8 mouse cellular contexts compared by ENCODE assay signal in the genomic region with DNA sequence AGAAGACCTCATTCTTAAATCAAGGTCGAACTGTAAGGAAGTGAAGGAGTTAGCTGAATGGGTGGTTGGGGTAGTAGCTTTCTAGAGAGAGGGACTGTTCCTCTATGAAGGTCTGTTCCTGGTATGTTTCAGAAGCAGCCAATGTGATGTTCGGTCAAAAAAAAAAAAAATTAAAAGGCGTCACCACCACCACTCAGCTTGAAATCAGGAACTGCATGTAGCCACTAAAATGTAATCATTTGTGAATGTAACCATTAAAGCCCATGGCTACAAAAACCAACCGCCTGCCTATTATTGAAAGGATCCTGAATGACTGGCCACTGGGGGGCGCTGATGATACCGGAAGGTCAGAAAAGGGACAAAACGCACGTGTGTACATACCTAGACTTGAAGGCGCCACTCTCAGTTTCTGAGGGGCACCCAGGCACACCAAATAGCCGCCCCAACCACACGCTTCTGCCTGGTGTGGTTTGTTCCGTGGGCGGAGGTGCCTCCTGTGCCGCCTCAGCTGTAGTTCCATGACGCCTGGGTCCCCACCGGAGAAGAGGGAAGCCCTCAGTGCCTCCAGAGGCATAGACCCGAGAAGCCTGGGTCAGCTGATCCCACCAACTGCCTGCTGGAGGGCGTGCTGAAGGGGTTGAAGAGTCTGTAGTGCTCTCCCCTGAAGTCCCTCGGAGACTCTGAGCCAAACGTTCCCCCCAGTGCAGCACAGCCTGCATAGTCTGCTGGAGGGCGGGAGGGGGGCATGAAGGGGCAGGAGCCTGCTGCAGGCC. TPM values are rescaled to one million over a fixed set of nuclear protein-coding genes. Genes with fewer than 3 reads are reported as not detected.
DNase-seq lines count a peak whose midpoint lies in the region; ATAC-seq and TF ChIP-seq lines count a peak whose summit lies in the region.

No protein-coding gene starts in this region.

- peaks cover 48% of the 10 kb centered on the region for H3K4me1 ChIP-seq in heart, embryonic 13.5 days
- H3K4me1 ChIP-seq in lung, adult 2 months (ENCODE audit: control insufficient read depth, insufficient read depth, low read length) = peaks cover 9% of the 10 kb centered on the region

- no peak for ATAC-seq in heart, embryonic 13.5 days (ENCODE audit: extremely low read depth, insufficient number of reproducible peaks, low FRiP score, low TSS enrichment)

- peaks cover 19% of the 10 kb centered on the region for H3K36me3 ChIP-seq in heart, embryonic 13.5 days

- H3K4me2 ChIP-seq in heart, embryonic 13.5 days = peak overlapping the region; percentile 61

- H3K9ac ChIP-seq in heart, embryonic 13.5 days = peak overlapping the region; percentile 61; the same call in 1 of the 2 replicates

- peak overlapping the region; percentile 32 for H3K4me3 ChIP-seq in heart, embryonic 13.5 days
- H3K4me3 ChIP-seq in lung, adult 2 months (replicated peaks; ENCODE audit: extremely low read depth, low read depth, low read length) = no peak overlapping the region

- WGBS in heart, embryonic 13.5 days = 23% methylated on average over 21 of the region's 21 CpGs
- WGBS in lung, adult 2 months = 29% methylated on average over 21 of the region's 21 CpGs

- peak; percentile 92 for DNase-seq in A20 (ENCODE audit: low read depth, low spot score)
- peak; percentile 71 for DNase-seq in adipocyte (ENCODE audit: low spot score)
- DNase-seq in embryo, embryonic 10 days (ENCODE audit: low spot score) = peak; percentile 83
- peak; percentile 86 to 96 for DNase-seq in kidney, postnatal 36 days
- peak; percentile 80 for DNase-seq in lung, adult 2 months
- peak; percentile 89 for DNase-seq in retina, postnatal 1 day
- peak; percentile 81 to 85 for DNase-seq in thymus, postnatal 36 days

- H3K27me3 ChIP-seq in heart, embryonic 13.5 days (replicated peaks) = peaks cover 27% of the 10 kb centered on the region

- no peak for TF ChIP-seq POLR2A in lung, adult 2 months (IDR thresholded peaks at IDR 0.05; ENCODE audit: borderline replicate concordance, extremely low read depth, low read depth, low read length)

- H3K27ac ChIP-seq in heart, embryonic 13.5 days (replicated peaks) = no peak overlapping the region

- H3K9me3 ChIP-seq in heart, embryonic 13.5 days = no peaks in the 10 kb centered on the region

- peak; percentile 50 for TF ChIP-seq CTCF in lung, adult 2 months (IDR thresholded peaks at IDR 0.05; ENCODE audit: insufficient read depth, low read length)

RNA-seq across cellular contexts. Expression of gene Rusc1, which starts 5.6 kb away (rescaled TPM):
- polyA plus RNA-seq in heart, embryonic 13.5 days (2015; fragmentation: Nextera tagmentation; extraction: Ambion mirVana) = 8.6 and 9.8 TPM in 2 replicates
- 56.3 and 61.3 TPM in 2 replicates for polyA plus RNA-seq in lung, adult 2 months (2012; rRNA removed)

RNA-seq across cellular contexts. Expression of gene Gm43738, which starts 13.4 kb away (rescaled TPM):
- not detected in 2 replicates for polyA plus RNA-seq in heart, embryonic 13.5 days (2015; fragmentation: Nextera tagmentation; extraction: Ambion mirVana)
- polyA plus RNA-seq in lung, adult 2 months (2012; rRNA removed) = not detected in 2 replicates

RNA-seq across cellular contexts. Expression of gene Fdps, which starts 14.2 kb away (rescaled TPM):
- 119 and 130 TPM in 2 replicates for polyA plus RNA-seq in heart, embryonic 13.5 days (2015; fragmentation: Nextera tagmentation; extraction: Ambion mirVana)
- 81.2 and 128 TPM in 2 replicates for polyA plus RNA-seq in lung, adult 2 months (2012; rRNA removed)

RNA-seq across cellular contexts. Expression of gene Pklr, which starts 48.4 kb away (rescaled TPM):
- polyA plus RNA-seq in heart, embryonic 13.5 days (2015; fragmentation: Nextera tagmentation; extraction: Ambion mirVana) = 0.98 and 5.3 TPM in 2 replicates
- polyA plus RNA-seq in lung, adult 2 months (2012; rRNA removed) = 0.94 and 1.1 TPM in 2 replicates
